Mouse (Mus musculus) kidney, postnatal 0 days (tissue): ENCODE results near the gene Nhlrc3. TPM values are rescaled to one million over a fixed set of nuclear protein-coding genes. Genes with fewer than 3 reads are reported as not detected.

Experiments used
- ATAC-seq: fragments of 200-750 bp; cut with Nextera tagmentation; replicated peaks from 2 replicates; pipeline ENCODE4 v1.8.0; 2017; ENCODE audit warnings: low read depth, moderate number of reproducible peaks, moderate TSS enrichment, moderate library complexity; ENCODE audit not compliant: low FRiP score
- DNase-seq: peaks from one replicate; pipeline ENCODE4 v3.0.0-alpha.2; 2016; ENCODE audit warnings: low spot score
- H3K27ac ChIP-seq: fragments of 300-500 bp; sonication (generic); 2 replicates; pipeline ENCODE4 v1.5.1; 2014; ENCODE audit warnings: mild to moderate bottlenecking
- H3K27me3 ChIP-seq: fragments of 300-500 bp; sonication (generic); 2 replicates; pipeline ENCODE4 v1.6.1; 2014; ENCODE audit warnings: low read length, mixed read lengths; ENCODE audit not compliant: insufficient read depth
- H3K36me3 ChIP-seq: fragments of 300-500 bp; sonication (generic); 2 replicates; pipeline ENCODE4 v1.6.1; 2014; ENCODE audit warnings: low read length, mixed read lengths; ENCODE audit not compliant: insufficient read depth
- H3K4me1 ChIP-seq: fragments of 300-500 bp; sonication (generic); replicated peaks from 2 replicates; pipeline ENCODE4 v1.6.1; 2014; ENCODE audit warnings: antibody characterized with exemption, low read length, mixed read lengths; ENCODE audit not compliant: insufficient read depth
- H3K4me2 ChIP-seq: fragments of 300-500 bp; sonication (generic); 2 replicates; pipeline ENCODE4 v1.6.1; 2014; ENCODE audit warnings: mild to moderate bottlenecking, low read length, moderate library complexity, mixed read lengths
- H3K4me3 ChIP-seq: fragments of 300-500 bp; sonication (generic); replicated peaks from 2 replicates; pipeline ENCODE4 v1.5.1; 2014; ENCODE audit warnings: low read depth, low read length
- H3K9ac ChIP-seq: fragments of 300-500 bp; sonication (generic); 2 replicates; pipeline ENCODE4 v1.6.1; 2014; ENCODE audit warnings: low read depth, low read length
- H3K9me3 ChIP-seq: fragments of 300-500 bp; sonication (generic); replicated peaks from 2 replicates; pipeline ENCODE4 v1.6.1; 2016; ENCODE audit warnings: low read length, inconsistent platforms, mixed read lengths
- CTCF ChIP-seq: IDR thresholded peaks from 2 replicates; pipeline ENCODE4 v1.5.1; 2016; ENCODE audit warnings: antibody characterized with exemption, low read depth, mild to moderate bottlenecking, moderate library complexity
- WGBS: fragments of 180-500 bp; shearing (Covaris S2); extraction: QIAGEN DNeasy Blood & Tissue Kit; methylation state at CpG from one replicate; pipeline ENCODE4 v1.1.7; 2014; 5-methylcytosine and 5-hydroxymethylcytosine counted together
- polyA plus RNA-seq: library from polyadenylated mRNA; unstranded; fragments of >200 nt; fragmentation: Nextera tagmentation; extraction: Ambion mirVana; gene quantifications from 2 replicates; pipeline ENCODE4 v1.2.1, GENCODE M21; 2015

Nhlrc3 gene
- polyA plus RNA-seq, 1 experiment from 2014 or later = 8.3 TPM

GRCm38 (mm10) chr3:53422691-53423090, 40.4 kb downstream of the Nhlrc3 start:
- H3K9ac ChIP-seq = no peak overlapping the region
- no peak overlapping the region for H3K27ac ChIP-seq
- H3K9me3 ChIP-seq = no peaks in the 10 kb centered on the region
- ATAC-seq (no peak), DNase-seq (no peak)
- no peak overlapping the region for H3K4me3 ChIP-seq
- no peaks in the 10 kb centered on the region for H3K27me3 ChIP-seq
- no peaks in the 10 kb centered on the region for H3K4me1 ChIP-seq
- H3K36me3 ChIP-seq = no peaks in the 10 kb centered on the region
- TF ChIP-seq CTCF = no peak
- H3K4me2 ChIP-seq = no peak overlapping the region
- 71% methylated on average over 1 of the region's 1 CpGs for WGBS

DNA sequence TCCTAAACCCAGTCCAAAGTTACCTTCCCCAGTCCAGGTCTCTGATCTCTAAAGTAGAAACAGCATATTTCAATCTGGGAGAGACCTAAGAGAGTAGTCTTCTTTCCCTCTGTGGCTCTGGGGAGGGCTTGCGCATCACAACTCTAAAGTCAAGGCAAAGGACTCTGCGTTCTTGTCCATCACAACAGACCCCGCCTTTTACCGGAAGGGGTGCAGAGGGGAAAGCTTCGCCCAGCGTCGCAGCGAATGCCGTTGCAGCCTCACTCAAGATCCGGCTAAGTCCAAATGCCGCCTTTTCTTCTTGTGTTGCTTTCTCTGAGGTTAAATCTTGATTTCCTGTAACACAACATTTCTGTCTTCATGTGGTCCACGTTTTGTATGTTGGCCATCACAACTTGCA, 41.5 kb downstream of the Nhlrc3 start:
- no peak overlapping the region for H3K4me3 ChIP-seq
- 87% methylated on average over 12 of the region's 12 CpGs for WGBS
- H3K27me3 ChIP-seq = no peaks in the 10 kb centered on the region
- ATAC-seq (no peak), DNase-seq (no peak)
- H3K36me3 ChIP-seq = no peaks in the 10 kb centered on the region
- no peaks in the 10 kb centered on the region for H3K4me1 ChIP-seq
- H3K27ac ChIP-seq = no peak overlapping the region
- H3K9me3 ChIP-seq = no peaks in the 10 kb centered on the region
- H3K4me2 ChIP-seq = no peak overlapping the region
- no peak overlapping the region for H3K9ac ChIP-seq
- no peak for TF ChIP-seq CTCF

GRCm38 (mm10) chr3:53417701-53418100, 45.4 kb downstream of the Nhlrc3 start:
- DNase-seq = no peak
- Histone ChIP-seq H3K9me3 (no peaks in the 10 kb centered on the region), H3K9ac (no peak overlapping the region), H3K27me3 (no peaks in the 10 kb centered on the region), H3K27ac (no peak overlapping the region), H3K36me3 (no peaks in the 10 kb centered on the region), H3K4me1 (0 out of 2 replicates have a peak, but pooled peaks cover 2% of the 10 kb centered on the region), H3K4me2 (no peak overlapping the region), H3K4me3 (no peak overlapping the region)
- TF ChIP-seq CTCF = no peak
- no peak for ATAC-seq
- 67% methylated on average over 7 of the region's 7 CpGs for WGBS

DNA sequence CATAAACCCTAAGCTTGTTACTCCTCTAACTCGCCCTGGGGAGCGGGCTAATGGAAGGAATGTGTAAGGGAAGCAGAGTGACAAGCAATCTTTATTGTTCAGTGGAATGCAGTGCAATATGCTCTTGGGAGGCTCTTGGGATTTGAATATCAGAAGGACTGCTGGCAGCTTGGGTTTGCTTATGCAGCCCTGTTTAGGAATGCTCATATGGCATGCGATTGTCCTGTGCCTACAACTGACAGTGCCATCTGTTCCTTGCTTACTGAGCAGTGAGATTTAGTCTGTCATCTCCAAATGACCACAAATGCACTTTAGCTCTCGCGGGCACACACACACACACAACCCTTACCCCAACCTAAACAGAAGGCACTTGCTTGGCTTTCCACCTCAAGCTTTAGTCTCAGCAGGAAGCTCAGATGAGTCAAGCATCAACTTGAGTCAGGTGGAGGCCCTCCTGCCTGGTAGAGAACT, 47.1 kb downstream of the Nhlrc3 start:
- 61% methylated on average over 5 of the region's 5 CpGs for WGBS
- no peaks in the 10 kb centered on the region for H3K36me3 ChIP-seq
- no peak overlapping the region for H3K27ac ChIP-seq
- no peak overlapping the region for H3K4me3 ChIP-seq
- 0 out of 2 replicates have a peak, but pooled peaks cover 2% of the 10 kb centered on the region for H3K4me1 ChIP-seq
- ATAC-seq (no peak), DNase-seq (peak; percentile 29)
- H3K9ac ChIP-seq = no peak overlapping the region
- no peak for TF ChIP-seq CTCF
- no peaks in the 10 kb centered on the region for H3K9me3 ChIP-seq
- no peaks in the 10 kb centered on the region for H3K27me3 ChIP-seq
- H3K4me2 ChIP-seq = no peak overlapping the region

DNA sequence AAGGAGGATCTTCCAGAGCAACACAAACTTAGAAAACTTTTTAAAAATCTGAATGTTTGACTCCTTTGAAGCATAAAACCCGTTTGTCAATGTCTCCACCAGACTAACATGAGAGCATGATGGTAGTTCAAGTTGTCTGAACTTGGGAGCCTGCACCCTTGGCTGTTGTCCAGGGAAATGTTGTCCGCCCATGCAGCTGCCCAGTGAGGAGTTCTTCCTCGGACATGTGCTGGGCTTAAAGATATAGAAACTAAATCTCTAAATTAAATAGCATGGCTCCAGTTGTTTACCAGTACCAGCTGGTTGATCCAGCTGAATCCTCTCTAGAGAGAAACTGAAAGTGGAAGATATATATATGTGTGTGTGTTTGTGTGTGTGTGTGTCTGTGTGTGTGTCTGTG, 49.2 kb downstream of the Nhlrc3 start:
- WGBS = 40% methylated on average over 3 of the region's 3 CpGs
- Histone ChIP-seq H3K27me3 (no peaks in the 10 kb centered on the region), H3K4me1 (0 out of 2 replicates have a peak, but pooled peaks cover 2% of the 10 kb centered on the region), H3K27ac (no peak overlapping the region), H3K36me3 (no peaks in the 10 kb centered on the region), H3K4me2 (no peak overlapping the region), H3K9ac (no peak overlapping the region), H3K9me3 (no peaks in the 10 kb centered on the region), H3K4me3 (no peak overlapping the region)
- ATAC-seq (no peak), DNase-seq (peak; percentile 47)
- TF ChIP-seq CTCF = no peak

DNA sequence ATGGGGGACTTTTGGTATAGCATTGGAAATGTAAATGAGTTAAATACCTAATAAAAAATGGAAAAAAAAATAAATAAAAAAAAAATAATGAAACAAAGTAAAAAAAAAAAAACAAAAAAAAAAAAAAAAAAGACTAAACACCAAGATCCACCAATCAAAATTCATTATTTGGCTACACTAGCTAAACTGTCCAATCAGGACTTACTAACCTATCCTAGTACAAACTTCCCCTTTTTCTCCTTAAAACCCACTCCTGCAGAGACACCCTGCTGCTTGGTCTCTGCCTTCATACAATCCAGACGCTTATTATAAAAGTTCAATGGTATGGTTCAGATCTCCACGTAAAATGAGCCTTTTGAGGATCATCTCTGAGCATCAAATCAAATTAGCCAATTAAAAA, 49.7 kb downstream of the Nhlrc3 start:
- Histone ChIP-seq H3K9ac (no peak overlapping the region), H3K4me3 (no peak overlapping the region), H3K36me3 (no peaks in the 10 kb centered on the region), H3K4me2 (no peak overlapping the region), H3K9me3 (no peaks in the 10 kb centered on the region), H3K4me1 (0 out of 2 replicates have a peak, but pooled peaks cover 2% of the 10 kb centered on the region), H3K27me3 (no peaks in the 10 kb centered on the region), H3K27ac (no peak overlapping the region)
- WGBS = 81% methylated on average over 2 of the region's 2 CpGs
- no peak for DNase-seq
- no peak for ATAC-seq
- no peak for TF ChIP-seq CTCF

GRCm38 (mm10) chr3:53412259-53412658, 50.9 kb downstream of the Nhlrc3 start:
- Histone ChIP-seq H3K36me3 (no peaks in the 10 kb centered on the region), H3K4me2 (no peak overlapping the region), H3K9me3 (no peaks in the 10 kb centered on the region), H3K27me3 (no peaks in the 10 kb centered on the region), H3K27ac (no peak overlapping the region), H3K4me1 (0 out of 2 replicates have a peak, but pooled peaks cover 2% of the 10 kb centered on the region), H3K9ac (no peak overlapping the region), H3K4me3 (no peak overlapping the region)
- DNase-seq (no peak), ATAC-seq (no peak)
- TF ChIP-seq CTCF = no peak
- 78% methylated on average over 5 of the region's 5 CpGs for WGBS
